ENCODE assay signal across 16 mouse cellular contexts in the genomic region with DNA sequence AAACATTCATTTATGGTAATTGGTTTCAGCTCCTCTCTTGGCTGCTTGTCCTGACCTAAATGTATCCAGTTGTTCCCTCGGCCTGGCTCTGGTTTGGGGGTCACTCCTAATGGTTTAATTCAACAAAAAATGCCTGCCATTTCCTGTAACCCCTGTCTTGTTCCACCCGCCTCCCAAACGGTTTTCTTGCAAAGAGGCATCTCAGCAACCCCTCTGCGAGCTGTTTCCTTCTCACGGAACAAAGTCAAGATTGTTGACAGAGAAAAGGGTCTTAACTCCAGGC. TPM values are rescaled to one million over a fixed set of nuclear protein-coding genes. Genes with fewer than 3 reads are reported as not detected.
A peak's percentile ranks its signal among the peaks of the same experiment; 100 is the strongest.
DNase-seq lines count a peak whose midpoint lies in the region; ATAC-seq and TF ChIP-seq lines count a peak whose summit lies in the region.
"Had no signal": no experiment of that assay in that cellular context is flagged by ENCODE, and none has a peak within 500 bp of the region (broad histone marks: within the 10 kb centered on the region; RNA-seq: fewer than 3 reads in every experiment).

No protein-coding gene starts in this region.

- no peaks in the 10 kb centered on the region for H3K36me3 ChIP-seq in forebrain, embryonic 10.5 days (replicated peaks)
- no peaks in the 10 kb centered on the region for H3K36me3 ChIP-seq in forebrain, embryonic 15.5 days
- H3K36me3 ChIP-seq in kidney, embryonic 16.5 days (ENCODE audit: insufficient read depth, low read length): no peaks in the 10 kb centered on the region
- no peaks in the 10 kb centered on the region for H3K36me3 ChIP-seq in embryonic facial prominence, embryonic 12.5 days
- no peaks in the 10 kb centered on the region for H3K36me3 ChIP-seq in limb, embryonic 14.5 days (ENCODE audit: control insufficient read depth, insufficient read depth, low read length)
- H3K36me3 ChIP-seq: G1E; heart, embryonic 10.5 days; liver, embryonic 15.5 days had no signal

- WGBS in forebrain, embryonic 10.5 days: 35% methylated on average over 5 of the region's 5 CpGs
- WGBS in forebrain, embryonic 15.5 days: 28% methylated on average over 5 of the region's 5 CpGs
- WGBS in kidney, embryonic 16.5 days: 15% methylated on average over 5 of the region's 5 CpGs
- 10% methylated on average over 5 of the region's 5 CpGs for WGBS in embryonic facial prominence, embryonic 12.5 days
- 19% methylated on average over 5 of the region's 5 CpGs for WGBS in limb, embryonic 14.5 days

- no peaks in the 10 kb centered on the region for H3K9me3 ChIP-seq in forebrain, embryonic 10.5 days
- H3K9me3 ChIP-seq in forebrain, embryonic 15.5 days: no peaks in the 10 kb centered on the region
- H3K9me3 ChIP-seq in kidney, embryonic 16.5 days (ENCODE audit: low read length): no peaks in the 10 kb centered on the region
- no peaks in the 10 kb centered on the region for H3K9me3 ChIP-seq in embryonic facial prominence, embryonic 12.5 days
- H3K9me3 ChIP-seq in limb, embryonic 14.5 days (ENCODE audit: control insufficient read depth, low read length): no peaks in the 10 kb centered on the region
- H3K9me3 ChIP-seq: heart, embryonic 10.5 days; liver, embryonic 15.5 days had no signal

- ATAC-seq in forebrain, embryonic 15.5 days (replicated peaks): no peak
- ATAC-seq in kidney, embryonic 16.5 days (ENCODE audit: low FRiP score, low TSS enrichment): 0 out of 2 replicates have a peak, but pooled peaks have one; percentile 5
- ATAC-seq in embryonic facial prominence, embryonic 12.5 days (ENCODE audit: insufficient number of reproducible peaks, insufficient read depth, low FRiP score, low TSS enrichment): no peak
- peak; percentile 35; the same call in 1 of the 2 replicates for ATAC-seq in limb, embryonic 14.5 days (ENCODE audit: low FRiP score, low read depth)

- peaks cover 59% of the 10 kb centered on the region for H3K4me1 ChIP-seq in forebrain, embryonic 10.5 days
- H3K4me1 ChIP-seq in forebrain, embryonic 15.5 days: no peaks in the 10 kb centered on the region
- peaks cover 44% of the 10 kb centered on the region for H3K4me1 ChIP-seq in kidney, embryonic 16.5 days (ENCODE audit: insufficient read depth, low read length)
- H3K4me1 ChIP-seq in embryonic facial prominence, embryonic 12.5 days: peaks cover 41% of the 10 kb centered on the region
- peaks cover 26% of the 10 kb centered on the region for H3K4me1 ChIP-seq in limb, embryonic 14.5 days (ENCODE audit: control insufficient read depth, insufficient read depth, low read length)
- H3K4me1 ChIP-seq: liver, embryonic 15.5 days had no signal

- no peak overlapping the region for H3K4me2 ChIP-seq in forebrain, embryonic 15.5 days (replicated peaks)
- no peak overlapping the region for H3K4me2 ChIP-seq in kidney, embryonic 16.5 days (replicated peaks; ENCODE audit: low read depth, low read length)
- no peak overlapping the region for H3K4me2 ChIP-seq in embryonic facial prominence, embryonic 12.5 days (replicated peaks)
- peak overlapping the region; percentile 14; the same call in 1 of the 2 replicates for H3K4me2 ChIP-seq in limb, embryonic 14.5 days (replicated peaks; ENCODE audit: low read depth, low read length, severe bottlenecking)
- H3K4me2 ChIP-seq: liver, embryonic 15.5 days had no signal

- H3K27me3 ChIP-seq in forebrain, embryonic 10.5 days (ENCODE audit: poor library complexity, severe bottlenecking): peaks cover 42% of the 10 kb centered on the region
- no peaks in the 10 kb centered on the region for H3K27me3 ChIP-seq in forebrain, embryonic 15.5 days
- H3K27me3 ChIP-seq in kidney, embryonic 16.5 days (ENCODE audit: insufficient read depth, low read length): no peaks in the 10 kb centered on the region; the same call in 1 of the 2 replicates
- H3K27me3 ChIP-seq in embryonic facial prominence, embryonic 12.5 days: peaks cover 32% of the 10 kb centered on the region
- peaks cover 4% of the 10 kb centered on the region; the same call in 1 of the 2 replicates for H3K27me3 ChIP-seq in limb, embryonic 14.5 days (ENCODE audit: control insufficient read depth, insufficient read depth, low read length)
- H3K27me3 ChIP-seq: liver, embryonic 15.5 days had no signal

- DNase-seq in forebrain, embryonic 10.5 days (ENCODE audit: extremely low spot score, low spot score): peak; percentile 44
- DNase-seq in kidney, adult 11 months: no peak
- peak; percentile 9 for DNase-seq in limb, embryonic 14.5 days (ENCODE audit: low spot score)
- no peak for DNase-seq in left cerebral cortex, adult 11 months (ENCODE audit: low spot score)
- DNase-seq in layer of hippocampus, postnatal 10 days (ENCODE audit: low spot score in 2 of 2): no peak
- DNase-seq: thymus, adult 2 months had no signal

- peak overlapping the region; percentile 74 for H3K27ac ChIP-seq in forebrain, embryonic 10.5 days
- H3K27ac ChIP-seq in forebrain, embryonic 15.5 days (replicated peaks): no peak overlapping the region
- H3K27ac ChIP-seq in kidney, embryonic 16.5 days (ENCODE audit: low read length): peak overlapping the region; percentile 80
- H3K27ac ChIP-seq in embryonic facial prominence, embryonic 12.5 days: peak overlapping the region; percentile 70
- H3K27ac ChIP-seq in limb, embryonic 14.5 days (replicated peaks; ENCODE audit: low read depth, low read length): peak overlapping the region; percentile 68
- H3K27ac ChIP-seq: heart, embryonic 10.5 days; liver, embryonic 15.5 days had no signal

- TF ChIP-seq POLR2A in limb, embryonic 14.5 days (IDR thresholded peaks at IDR 0.05; ENCODE audit: borderline replicate concordance, extremely low read depth, insufficient read depth, insufficient read length): no peak

- H3K9ac ChIP-seq in forebrain, embryonic 15.5 days (replicated peaks): no peak overlapping the region
- H3K9ac ChIP-seq in kidney, embryonic 16.5 days (replicated peaks; ENCODE audit: low read length): 0 out of 2 replicates have a peak overlapping the region, but pooled peaks have one; percentile 4
- H3K9ac ChIP-seq in embryonic facial prominence, embryonic 12.5 days: no peak overlapping the region
- no peak overlapping the region for H3K9ac ChIP-seq in limb, embryonic 14.5 days (ENCODE audit: low read depth, low read length, severe bottlenecking)
- H3K9ac ChIP-seq: liver, embryonic 15.5 days had no signal

- H3K4me3 ChIP-seq in forebrain, embryonic 10.5 days: no peak overlapping the region
- no peak overlapping the region for H3K4me3 ChIP-seq in forebrain, embryonic 15.5 days
- no peak overlapping the region for H3K4me3 ChIP-seq in kidney, embryonic 16.5 days (ENCODE audit: low read length)
- H3K4me3 ChIP-seq in embryonic facial prominence, embryonic 12.5 days: no peak overlapping the region
- H3K4me3 ChIP-seq in limb, embryonic 14.5 days (replicated peaks; ENCODE audit: low read length): no peak overlapping the region
- H3K4me3 ChIP-seq: heart, embryonic 10.5 days; liver, embryonic 15.5 days had no signal

RNA-seq across cellular contexts. Expression of gene Gm12830, which starts 42.1 kb away (rescaled TPM):
- polyA plus RNA-seq in forebrain, embryonic 10.5 days (2016; fragmentation: Nextera tagmentation; extraction: Ambion mirVana): 0.09 TPM in 1 of 2 replicates, not detected in the other
- not detected in 2 replicates for polyA plus RNA-seq in forebrain, embryonic 15.5 days (2015; fragmentation: Nextera tagmentation; extraction: Ambion mirVana)
- 0.06 and 0.13 TPM in 2 replicates for polyA plus RNA-seq in kidney, embryonic 16.5 days (2015; fragmentation: Nextera tagmentation; extraction: Ambion mirVana)
- polyA plus RNA-seq in embryonic facial prominence, embryonic 12.5 days (2016; fragmentation: Nextera tagmentation; extraction: Ambion mirVana): not detected in 2 replicates
- polyA plus RNA-seq in limb, embryonic 14.5 days (2012; rRNA removed): not detected in 2 replicates
- not detected in 2 replicates for polyA plus RNA-seq in limb, embryonic 14.5 days (2014; fragmentation: Nextera tagmentation; extraction: Ambion mirVana)
- not detected for total RNA-seq in layer of hippocampus, postnatal 10 days (2021)
- total RNA-seq: left cerebral cortex, adult 18-20 months; megakaryocyte-erythroid progenitor cell, adult 5-6 weeks had no signal
- polyA plus RNA-seq: cortical plate, adult 2 months; G1E; heart, embryonic 10.5 days; liver, embryonic 15.5 days; small intestine, adult 2 months; thymus, adult 2 months had no signal

Comparison
In these comparisons a context has a peak if more than half of its experiments do, and no peak if none do; other contexts are left out.
1. DNase-seq: peak in forebrain, embryonic 10.5 days (single experiment) and limb, embryonic 14.5 days (single experiment); none in kidney, adult 11 months (single experiment), left cerebral cortex, adult 11 months (single experiment) and layer of hippocampus, postnatal 10 days (0 of 2).
2. ATAC-seq: peak in kidney, embryonic 16.5 days (single experiment) and limb, embryonic 14.5 days (single experiment); none in forebrain, embryonic 15.5 days (single experiment) and embryonic facial prominence, embryonic 12.5 days (single experiment).